Mouse (Mus musculus) bone marrow, adult 2 months (tissue): ENCODE results near the gene 1520401A03Rik.

Experiments used
- CTCF ChIP-seq: fragments of 200-500 bp; IDR thresholded peaks from 2 replicates; pipeline ENCODE4 v1.5.1; 2011; ENCODE audit warnings: low read length, control low read depth; ENCODE audit not compliant: control insufficient read depth, insufficient read depth
- POLR2A ChIP-seq: fragments of 200-500 bp; IDR thresholded peaks from 2 replicates; pipeline ENCODE4 v1.6.1; 2011; ENCODE audit warnings: low read depth, mild to moderate bottlenecking, control low read depth, low read length, borderline replicate concordance; ENCODE audit not compliant: control insufficient read depth

GRCm38 (mm10) chr17:23770493-23770892 lies 47.9 kb upstream of the 1520401A03Rik start:
- no peak for TF ChIP-seq CTCF
- no peak for TF ChIP-seq POLR2A
